Mouse (Mus musculus) small intestine, adult 2 months (tissue): ENCODE results near the gene Pik3c2b. TPM values are rescaled to one million over a fixed set of nuclear protein-coding genes. Genes with fewer than 3 reads are reported as not detected.

Source experiments
- H3K27ac ChIP-seq: fragments of 200-500 bp; 2 replicates; pipeline ENCODE4 v1.5.1; 2012; ENCODE audit warnings: low read depth, low read length, control low read depth, inconsistent platforms; ENCODE audit not compliant: insufficient read depth
- H3K27me3 ChIP-seq: fragments of 200-500 bp; 2 replicates; pipeline ENCODE4 v1.6.1; 2012; ENCODE audit warnings: mild to moderate bottlenecking, moderate library complexity, low read length, inconsistent platforms; ENCODE audit not compliant: control insufficient read depth, insufficient read depth
- H3K36me3 ChIP-seq: fragments of 200-500 bp; 2 replicates; pipeline ENCODE4 v1.6.1; 2012; ENCODE audit warnings: mild to moderate bottlenecking, low read length, control low read depth, inconsistent platforms; ENCODE audit not compliant: control insufficient read depth, insufficient read depth
- H3K4me1 ChIP-seq: fragments of 200-500 bp; 2 replicates; pipeline ENCODE4 v1.6.1; 2012; ENCODE audit warnings: low read length, inconsistent platforms, mixed read lengths; ENCODE audit not compliant: control insufficient read depth, insufficient read depth, insufficient read length
- H3K4me3 ChIP-seq: fragments of 200-500 bp; 2 replicates; pipeline ENCODE4 v1.5.1; 2012; ENCODE audit warnings: low read depth, mild to moderate bottlenecking, control low read depth, inconsistent platforms, low read length, moderate library complexity
- CTCF ChIP-seq: fragments of 200-500 bp; IDR thresholded peaks from 2 replicates; pipeline ENCODE4 v1.5.1; 2012; ENCODE audit warnings: low read depth, mild to moderate bottlenecking, control low read depth, inconsistent platforms, low read length, moderate library complexity, mixed read lengths; ENCODE audit not compliant: insufficient replicate concordance, insufficient read length; ENCODE audit errors: extremely low read depth
- POLR2A ChIP-seq: fragments of 200-500 bp; IDR thresholded peaks from 2 replicates; pipeline ENCODE4 v1.6.1; 2012; ENCODE audit warnings: low read depth, mild to moderate bottlenecking, control low read depth, inconsistent platforms, low read length, moderate library complexity
- WGBS: fragments of 180-500 bp; shearing (Covaris S2); methylation state at CpG from one replicate; pipeline ENCODE4 v1.1.7; 2018; 5-methylcytosine and 5-hydroxymethylcytosine counted together
- polyA plus RNA-seq: library from polyadenylated mRNA; depleted of rRNA; stranded (reverse); fragments of >200 nt; gene quantifications from 2 replicates; pipeline ENCODE4 v1.2.3, GENCODE M21; 2012

Gene Pik3c2b
- polyA plus RNA-seq, 1 experiment = 23.9 TPM

DNA sequence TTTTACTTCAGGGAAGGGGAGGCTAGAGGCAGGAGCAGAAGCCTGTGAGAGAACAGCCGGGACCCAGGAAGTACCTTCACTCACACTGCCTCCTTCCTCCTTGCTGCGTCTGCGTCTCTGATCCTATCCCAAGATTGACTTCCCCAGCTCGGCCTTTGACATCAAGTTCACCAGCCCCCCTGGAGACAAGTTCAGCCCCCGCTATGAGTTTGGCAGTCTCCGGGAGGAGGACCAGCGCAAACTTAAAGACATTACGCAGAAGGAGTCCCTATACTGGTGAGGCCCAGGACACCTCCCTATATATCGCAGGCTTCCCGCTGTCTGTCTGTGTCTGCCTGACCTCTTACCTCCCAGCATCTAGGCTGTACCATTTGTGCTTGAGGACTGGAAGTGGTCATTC, 41.3 kb downstream of the Pik3c2b start:
- H3K4me3 ChIP-seq = no peak overlapping the region
- H3K36me3 ChIP-seq = peaks cover 38% of the 10 kb centered on the region
- no peak for TF ChIP-seq POLR2A
- TF ChIP-seq CTCF = no peak
- no peak overlapping the region for H3K27ac ChIP-seq
- H3K4me1 ChIP-seq = peaks cover 27% of the 10 kb centered on the region
- WGBS = 98% methylated on average over 10 of the region's 10 CpGs
- H3K27me3 ChIP-seq = no peaks in the 10 kb centered on the region

DNA sequence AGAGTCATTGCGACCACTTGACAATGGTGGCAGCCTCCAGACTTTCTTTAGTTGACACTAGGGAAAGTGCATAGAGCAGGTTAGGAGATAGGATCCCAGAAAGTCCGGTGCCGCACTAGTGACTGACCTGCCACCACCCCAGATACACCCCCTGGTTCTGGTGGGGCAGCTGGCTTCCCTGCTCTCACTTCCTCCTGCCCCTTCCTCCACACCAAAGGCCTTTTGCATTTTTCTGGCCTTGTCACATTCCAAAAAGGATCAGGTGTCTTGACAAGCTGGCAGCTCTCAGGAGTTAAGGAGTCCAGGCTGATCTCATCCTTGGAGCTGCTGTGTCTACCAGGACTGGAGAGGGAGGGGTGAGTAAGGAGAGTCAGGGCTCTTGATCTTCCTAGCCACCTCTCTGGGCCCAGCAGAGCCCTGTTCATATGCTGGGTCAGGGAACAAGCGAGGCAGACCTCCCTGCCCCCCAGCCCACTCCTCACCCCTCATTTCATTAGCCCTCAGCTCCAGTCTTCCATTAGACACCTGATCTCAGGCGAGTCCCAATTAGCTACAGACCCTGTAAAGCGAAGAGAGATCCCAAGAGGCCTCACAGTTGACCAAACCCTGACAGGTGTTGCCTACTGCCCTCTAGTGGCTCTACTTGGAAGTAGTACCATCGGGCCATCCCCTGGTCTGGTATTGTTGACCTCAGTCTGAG, 41.9 kb downstream of the Pik3c2b start:
- no peak overlapping the region for H3K27ac ChIP-seq
- TF ChIP-seq POLR2A (no peak), CTCF (peak; percentile 86; the same call in 1 of the 2 replicates)

GRCm38 (mm10) chr1:133088196-133088595, 42.7 kb downstream of the Pik3c2b start:
- no peak overlapping the region for H3K27ac ChIP-seq
- 92% methylated on average over 10 of the region's 10 CpGs for WGBS
- no peak for TF ChIP-seq POLR2A
- no peak for TF ChIP-seq CTCF
- no peaks in the 10 kb centered on the region for H3K27me3 ChIP-seq
- peaks cover 20% of the 10 kb centered on the region for H3K4me1 ChIP-seq
- H3K36me3 ChIP-seq = peaks cover 41% of the 10 kb centered on the region
- no peak overlapping the region for H3K4me3 ChIP-seq

More for the DNA sequence above, 41.9 kb downstream of the Pik3c2b start:
- H3K36me3 ChIP-seq = peaks cover 38% of the 10 kb centered on the region
- 56% methylated on average over 7 of the region's 7 CpGs for WGBS
- H3K4me3 ChIP-seq = no peak overlapping the region
- no peaks in the 10 kb centered on the region for H3K27me3 ChIP-seq
- peaks cover 25% of the 10 kb centered on the region for H3K4me1 ChIP-seq

- Histone ChIP-seq H3K4me3 (no peak overlapping the region), H3K4me1 (peaks cover 19% of the 10 kb centered on the region), H3K36me3 (peaks cover 44% of the 10 kb centered on the region), H3K27me3 (no peaks in the 10 kb centered on the region), H3K27ac (no peak overlapping the region)
- TF ChIP-seq CTCF (no peak), POLR2A (no peak)
- WGBS = 84% methylated on average over 4 of the region's 4 CpGs
These were observed 43.9 kb downstream of the Pik3c2b start for GRCm38 (mm10) chr1:133089415-133089814.

DNA sequence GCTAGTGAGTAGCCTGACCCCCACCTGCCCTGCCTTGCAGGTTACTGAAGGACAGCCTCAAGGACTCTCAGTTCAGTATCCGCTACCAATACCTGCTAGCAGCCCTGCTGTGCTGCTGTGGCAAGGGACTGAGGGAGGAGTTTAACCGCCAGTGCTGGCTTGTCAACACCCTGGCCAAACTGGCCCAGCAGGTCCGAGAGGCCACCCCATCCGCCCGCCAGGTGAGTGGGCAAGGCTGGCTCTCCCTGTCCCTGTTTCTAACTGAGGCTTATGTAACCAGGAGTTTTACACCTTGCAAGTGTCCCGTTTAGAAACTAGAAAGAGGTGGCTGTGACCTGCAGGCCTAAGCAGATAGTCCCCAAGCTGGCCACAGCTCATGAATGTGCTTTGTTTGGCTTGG, 45.2 kb downstream of the Pik3c2b start:
- Histone ChIP-seq H3K27me3 (no peaks in the 10 kb centered on the region), H3K27ac (peak overlapping the region; percentile 26; the same call in 1 of the 2 replicates), H3K36me3 (peaks cover 49% of the 10 kb centered on the region), H3K4me3 (no peak overlapping the region), H3K4me1 (peaks cover 10% of the 10 kb centered on the region)
- WGBS = 34% methylated on average over 6 of the region's 6 CpGs
- TF ChIP-seq CTCF = no peak
- TF ChIP-seq POLR2A = no peak

DNA sequence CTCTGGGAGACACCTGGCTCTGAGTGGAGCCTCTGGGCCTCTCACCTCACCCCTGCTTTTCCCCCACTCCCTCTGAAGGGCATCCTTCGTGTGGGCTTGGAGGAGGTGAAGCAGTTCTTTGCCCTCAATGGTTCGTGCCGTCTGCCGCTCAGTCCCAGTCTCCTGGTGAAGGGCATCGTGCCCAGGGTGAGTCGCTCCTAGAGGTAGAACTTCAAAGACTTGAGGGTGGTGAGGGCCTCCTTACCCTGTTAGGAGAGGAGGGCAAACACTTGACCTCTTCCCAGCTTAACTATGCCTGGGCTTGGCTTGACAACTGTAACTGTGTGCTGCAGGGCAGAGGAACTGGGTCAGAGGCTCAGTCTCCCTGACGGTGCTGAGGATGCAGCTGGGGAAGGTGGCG, 46.0 kb downstream of the Pik3c2b start:
- H3K36me3 ChIP-seq = peaks cover 52% of the 10 kb centered on the region
- whole genome bisulfite sequencing = 38% methylated on average over 8 of the region's 8 CpGs
- peaks cover 10% of the 10 kb centered on the region for H3K4me1 ChIP-seq
- no peaks in the 10 kb centered on the region for H3K27me3 ChIP-seq
- TF ChIP-seq POLR2A (no peak), CTCF (no peak)
- H3K27ac ChIP-seq = no peak overlapping the region
- no peak overlapping the region for H3K4me3 ChIP-seq

DNA sequence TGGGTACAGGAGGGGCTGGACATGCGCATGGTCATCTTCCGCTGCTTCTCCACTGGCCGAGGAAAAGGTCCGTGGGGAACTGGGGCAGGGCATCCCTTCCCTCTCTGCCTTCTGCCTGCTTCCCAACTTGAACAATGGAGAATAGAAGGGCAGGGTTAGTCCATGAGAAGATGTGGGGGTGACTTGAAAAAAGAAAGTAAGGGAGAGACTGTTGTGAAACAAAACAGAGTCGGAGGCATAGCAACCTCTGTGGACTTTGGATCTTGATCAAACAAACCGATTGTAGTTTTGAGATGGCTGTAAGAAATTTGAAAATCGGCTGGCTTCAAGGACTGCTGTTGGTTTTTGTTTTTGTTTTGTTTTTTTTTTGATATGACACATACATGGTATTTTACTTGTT, 48.3 kb downstream of the Pik3c2b start:
- H3K36me3 ChIP-seq = peaks cover 62% of the 10 kb centered on the region
- H3K4me1 ChIP-seq = peaks cover 10% of the 10 kb centered on the region
- H3K27ac ChIP-seq = peak overlapping the region; percentile 71
- WGBS = 27% methylated on average over 7 of the region's 7 CpGs
- H3K27me3 ChIP-seq = no peaks in the 10 kb centered on the region
- TF ChIP-seq CTCF = no peak
- H3K4me3 ChIP-seq = peak overlapping the region; percentile 13; the same call in 1 of the 2 replicates

DNA sequence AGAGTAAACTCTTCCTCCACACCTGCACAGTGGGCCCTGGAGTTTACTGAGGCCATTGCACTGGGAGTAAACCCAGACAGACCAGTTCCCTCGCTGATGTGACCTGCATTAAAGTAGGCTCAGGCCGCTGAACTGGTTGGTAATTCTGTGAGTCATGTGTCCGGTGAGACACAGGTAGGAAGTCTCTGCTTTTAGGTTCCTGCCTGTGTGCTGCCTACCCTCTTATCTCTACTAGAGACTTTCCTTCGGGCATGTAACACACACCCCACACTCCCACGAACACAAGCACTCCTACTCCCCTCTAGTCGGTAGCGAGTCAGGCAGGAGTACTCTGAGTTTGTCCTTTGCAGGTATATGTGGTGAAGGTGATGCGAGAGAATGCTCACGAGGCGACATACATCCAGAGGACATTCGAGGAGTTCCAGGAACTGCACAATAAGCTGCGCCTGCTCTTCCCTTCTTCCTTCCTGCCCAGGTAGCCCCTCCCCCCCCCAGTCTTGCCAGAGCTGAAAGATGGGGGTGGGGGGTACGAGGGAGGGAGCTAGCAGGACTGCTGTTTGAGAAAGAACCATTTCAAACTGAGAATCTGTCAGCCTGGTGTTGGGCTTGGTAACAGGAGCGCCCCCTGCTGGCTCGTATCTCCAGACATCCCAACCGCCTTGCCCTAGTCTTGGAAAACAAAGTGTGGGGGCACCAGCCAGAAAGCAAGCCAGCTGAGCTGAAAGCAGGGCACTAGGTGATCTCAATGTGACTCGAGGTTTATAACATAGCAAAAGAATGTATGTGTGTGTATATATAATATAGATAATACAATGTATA, 55.7 kb downstream of the Pik3c2b start:
- Histone ChIP-seq H3K27me3 (no peaks in the 10 kb centered on the region), H3K4me3 (no peak overlapping the region), H3K4me1 (no peaks in the 10 kb centered on the region), H3K36me3 (peaks cover 83% of the 10 kb centered on the region), H3K27ac (no peak overlapping the region)
- TF ChIP-seq POLR2A = no peak
- TF ChIP-seq CTCF = peak; percentile 87
- 39% methylated on average over 17 of the region's 17 CpGs for WGBS
